Mouse (Mus musculus) brain, embryonic 14.5 days (tissue): ENCODE results near the gene Nod1. TPM values are rescaled to one million over a fixed set of nuclear protein-coding genes. Genes with fewer than 3 reads are reported as not detected.
"Not testable (repeated sequence)": the region's sequence is repeated elsewhere in the genome, so short reads cannot be mapped to it uniquely, and the experiment has no call there.

Experiments
- DNase-seq: peaks from one replicate; pipeline ENCODE4 v3.0.0-alpha.2; 2011; ENCODE audit warnings: low read depth
- CTCF ChIP-seq: fragments of 200-500 bp; IDR thresholded peaks from 2 replicates; pipeline ENCODE4 v1.5.1; 2012; ENCODE audit warnings: inconsistent platforms, mild to moderate bottlenecking, moderate library complexity, borderline replicate concordance; ENCODE audit not compliant: insufficient read depth, insufficient read length; ENCODE audit errors: extremely low read depth
- POLR2A ChIP-seq: fragments of 200-500 bp; IDR thresholded peaks from 2 replicates; pipeline ENCODE4 v1.6.1; 2012; ENCODE audit warnings: mild to moderate bottlenecking, inconsistent platforms, borderline replicate concordance; ENCODE audit not compliant: poor library complexity, insufficient read depth, insufficient read length, severe bottlenecking; ENCODE audit errors: extremely low read depth
- polyA plus RNA-seq: library from polyadenylated mRNA; depleted of rRNA; stranded (reverse); fragments of >200 nt; gene quantifications from 2 replicates; pipeline ENCODE4 v1.2.3, GENCODE M21; 2012

Gene Nod1
- polyA plus RNA-seq, 1 experiment: 3.9 TPM

DNA sequence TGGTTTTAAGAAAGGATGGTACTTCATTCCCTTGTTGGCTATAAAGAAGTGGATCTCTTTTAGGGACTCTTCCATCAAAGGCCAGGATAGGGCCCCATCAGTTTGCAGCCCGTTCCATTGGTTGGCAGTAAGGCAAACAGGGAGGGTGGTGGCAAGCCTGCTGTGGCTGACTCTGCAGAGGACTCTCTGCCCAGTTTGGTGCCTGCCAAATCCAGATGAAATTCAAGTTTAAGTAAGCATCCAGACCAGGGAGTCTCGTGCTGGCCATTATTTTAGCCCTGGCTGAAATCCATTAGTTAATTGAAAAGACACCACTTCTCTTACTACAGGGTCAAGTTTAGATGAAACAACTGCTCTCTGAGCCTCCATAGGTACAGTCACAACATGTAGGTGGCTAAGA is 2.6 kb downstream of the Nod1 start:
- DNase-seq: no peak
- no peak for TF ChIP-seq CTCF
- no peak for TF ChIP-seq POLR2A

DNA sequence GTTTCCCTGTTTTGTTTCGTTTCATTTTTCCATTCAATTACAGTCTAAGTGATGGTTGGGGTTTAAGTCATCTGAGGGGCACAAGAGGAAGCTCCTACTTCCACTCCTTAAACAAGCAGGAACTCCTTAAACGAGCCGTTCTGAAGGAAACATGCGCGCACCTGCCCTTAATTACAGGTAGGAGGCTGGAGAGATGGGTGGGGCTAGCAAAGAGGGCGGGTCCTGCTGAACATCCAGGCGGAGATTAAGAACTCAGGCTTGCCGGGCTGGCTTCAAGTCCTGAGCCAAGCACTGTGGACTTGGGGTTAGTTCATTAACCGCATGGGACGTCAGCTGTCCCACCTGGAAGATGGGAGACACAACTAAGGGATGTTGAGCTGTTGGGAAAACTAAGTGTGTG is 4.8 kb downstream of the Nod1 start:
- TF ChIP-seq CTCF (no peak), POLR2A (no peak)
- DNase-seq: no peak

DNA sequence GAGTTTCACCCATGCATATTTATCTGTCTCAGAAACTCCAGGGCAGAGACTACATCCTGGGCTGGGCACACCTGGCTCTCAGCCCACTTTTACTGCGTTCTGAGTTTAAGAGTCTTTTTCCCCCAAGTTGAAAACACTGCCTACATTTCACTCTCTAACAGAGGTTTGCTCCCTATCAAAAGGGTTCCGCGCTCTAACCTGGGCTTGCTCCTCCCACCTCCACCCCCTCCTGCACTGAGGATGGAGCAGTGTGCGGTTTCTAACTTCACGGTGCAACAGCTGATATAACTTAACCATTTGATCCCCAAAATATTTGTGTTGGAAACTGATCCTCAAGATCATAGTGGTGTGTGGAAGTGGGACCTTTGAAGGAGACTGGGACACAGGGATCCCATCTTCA is 7.2 kb downstream of the Nod1 start:
- no peak for DNase-seq
- TF ChIP-seq CTCF (no peak), POLR2A (no peak)

DNA sequence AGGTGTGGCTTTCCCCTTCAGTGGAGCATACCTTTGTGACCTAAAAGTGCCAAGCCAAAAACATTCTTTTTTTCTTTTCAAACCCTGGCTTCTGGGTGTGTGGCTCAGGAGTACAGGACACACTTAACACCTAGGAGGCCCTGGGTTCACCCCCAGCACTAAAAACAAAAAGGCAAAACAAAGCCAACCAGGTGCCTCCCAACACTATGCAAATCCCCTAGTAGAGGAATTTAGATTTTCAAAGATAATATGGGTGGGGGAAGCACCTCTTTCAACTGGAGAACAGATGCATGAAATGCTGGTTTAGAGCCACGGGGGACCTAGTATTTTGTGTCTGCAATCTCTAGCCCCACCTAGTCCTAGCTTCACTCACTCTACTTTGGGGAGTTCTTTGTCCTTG is 7.7 kb downstream of the Nod1 start:
- TF ChIP-seq CTCF: no peak
- TF ChIP-seq POLR2A: no peak
- no peak for DNase-seq

DNA sequence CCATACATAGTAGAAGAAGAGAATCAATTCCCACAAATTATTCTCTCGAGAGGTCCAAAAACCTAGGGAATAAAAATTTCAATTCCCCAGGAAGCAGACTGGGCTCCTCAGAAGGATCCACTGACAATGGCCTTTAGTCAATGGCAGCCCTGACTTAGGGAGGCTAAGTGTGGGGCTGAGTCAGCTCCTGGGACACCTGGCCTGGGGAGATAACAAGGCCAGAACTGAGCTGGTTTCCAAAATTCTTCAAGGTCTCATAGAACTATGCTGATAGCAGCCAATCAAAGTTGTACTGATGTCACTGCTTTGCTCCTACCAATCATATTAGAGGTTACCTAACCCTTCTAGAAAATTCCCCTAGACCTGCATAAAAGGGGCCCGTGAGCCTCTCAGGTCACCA is 8.8 kb downstream of the Nod1 start:
- no peak for DNase-seq
- TF ChIP-seq CTCF (no peak), POLR2A (no peak)

DNA sequence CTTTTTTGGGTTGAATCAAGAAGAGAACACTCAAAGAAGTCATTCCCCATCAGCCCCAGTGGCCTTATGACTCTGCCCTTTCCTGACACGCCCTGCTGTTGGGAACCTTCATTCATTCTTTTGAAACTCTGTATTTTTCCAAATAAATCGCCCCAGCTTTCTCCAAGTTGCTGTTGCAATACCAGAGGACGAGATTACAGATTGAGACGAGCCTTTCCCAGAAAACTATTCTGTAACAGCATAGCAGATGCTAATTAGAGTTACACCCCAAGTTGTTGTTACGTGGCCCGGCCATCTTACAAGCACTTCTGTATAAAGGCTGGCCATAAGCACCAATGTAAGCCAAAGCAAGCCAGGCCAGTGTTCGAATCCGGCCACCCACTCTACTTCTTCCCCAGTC is 14.8 kb downstream of the Nod1 start:
- DNase-seq: no peak
- TF ChIP-seq POLR2A (no peak), CTCF (no peak)

DNA sequence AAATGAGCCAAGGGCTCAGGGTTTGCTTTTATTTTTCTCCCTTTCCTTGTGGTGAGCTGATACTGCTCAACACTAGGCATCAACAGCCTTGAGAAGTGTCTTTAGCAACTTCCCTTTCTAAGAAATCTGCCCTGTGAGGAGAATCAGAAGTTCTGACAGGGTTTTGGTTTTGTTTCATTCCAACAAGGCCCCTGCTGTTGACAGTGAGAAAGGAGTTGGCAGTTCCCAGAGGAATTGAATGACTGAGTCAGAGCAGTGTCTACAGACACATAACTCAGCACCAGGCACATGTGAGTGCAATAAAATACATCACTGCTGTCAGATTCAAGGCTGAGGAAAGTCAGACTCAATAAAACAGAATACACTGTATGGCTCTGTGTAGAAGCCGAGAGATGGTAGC is 16.0 kb downstream of the Nod1 start:
- no peak for TF ChIP-seq CTCF
- TF ChIP-seq POLR2A: no peak
- no peak for DNase-seq

DNA sequence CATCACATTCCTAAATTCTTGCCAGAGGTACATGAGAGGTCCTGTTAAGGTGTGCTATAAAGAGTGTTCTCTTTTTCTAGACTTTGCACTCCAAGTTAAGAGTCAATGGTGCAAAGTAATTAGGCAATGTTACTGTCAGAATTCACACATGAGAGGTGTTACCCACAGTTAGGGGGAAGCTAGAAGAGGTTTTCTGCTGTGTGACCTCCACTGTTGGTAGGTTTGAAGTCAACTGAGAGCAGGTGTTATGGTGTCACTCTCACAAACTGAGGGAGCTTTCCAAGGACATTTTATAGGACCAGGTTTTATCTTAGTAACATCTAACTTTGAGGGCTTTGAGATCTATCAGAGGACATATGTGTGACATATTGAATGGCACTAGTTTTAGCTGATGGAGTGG is 16.5 kb downstream of the Nod1 start:
- DNase-seq: no peak
- TF ChIP-seq CTCF (no peak), POLR2A (no peak)

DNA sequence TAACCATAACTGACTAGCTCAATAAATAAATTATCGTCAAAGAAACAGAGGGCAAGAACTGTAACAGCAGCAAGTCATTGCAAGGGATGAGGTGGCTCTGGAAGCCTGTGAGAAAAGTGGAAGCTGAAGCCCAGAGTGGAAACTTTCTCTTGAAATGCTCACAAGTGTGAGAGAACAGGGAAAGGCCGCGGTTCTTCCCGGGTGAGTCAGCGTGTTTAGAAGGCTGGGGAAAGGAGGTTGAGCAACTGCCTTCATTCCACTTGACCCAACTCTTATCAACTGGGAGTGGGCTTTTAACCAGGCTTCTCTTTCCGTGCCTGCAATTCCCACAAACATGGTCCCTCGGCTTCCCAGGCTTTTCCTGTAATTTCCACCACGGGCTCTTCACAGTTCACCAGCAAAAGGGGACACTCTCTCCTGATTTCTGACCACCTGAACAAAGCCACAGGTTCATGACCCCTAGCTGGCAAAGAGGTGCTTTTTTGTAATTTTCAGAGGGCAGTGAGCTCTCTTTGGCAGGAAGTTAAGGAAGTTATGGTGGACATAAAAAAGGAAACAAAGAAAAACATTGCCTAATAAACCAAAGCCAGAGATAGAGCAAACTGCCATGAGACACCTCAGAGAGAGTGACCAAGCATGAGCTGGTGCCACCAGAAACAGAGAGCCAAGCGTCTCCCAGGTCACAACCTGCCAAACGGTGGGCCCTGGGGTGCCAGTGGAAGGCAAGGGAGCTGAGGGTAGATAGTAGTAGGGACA is 17.6 kb downstream of the Nod1 start:
- no peak for TF ChIP-seq POLR2A
- TF ChIP-seq CTCF: no peak
- DNase-seq: no peak

DNA sequence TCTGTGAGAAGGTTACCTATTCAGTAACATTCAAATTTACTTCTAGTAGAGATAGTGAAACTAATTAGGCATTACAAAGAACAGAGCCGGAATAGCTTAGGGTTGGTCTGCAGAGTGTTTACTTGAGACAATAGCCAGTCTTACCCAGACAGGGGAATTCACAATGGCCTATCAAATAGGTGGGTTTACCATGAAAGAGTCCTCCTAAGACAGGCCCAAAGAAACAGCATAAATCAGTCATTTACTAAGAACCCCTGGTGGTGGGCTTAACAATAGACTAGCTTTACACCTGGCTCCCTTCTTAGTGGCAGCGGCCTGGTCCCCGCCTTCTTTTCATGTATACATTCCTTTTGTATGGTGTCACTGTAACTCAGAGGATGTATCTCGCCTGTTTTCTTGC is 19.0 kb downstream of the Nod1 start:
- DNase-seq: not testable (repeated sequence)

DNA sequence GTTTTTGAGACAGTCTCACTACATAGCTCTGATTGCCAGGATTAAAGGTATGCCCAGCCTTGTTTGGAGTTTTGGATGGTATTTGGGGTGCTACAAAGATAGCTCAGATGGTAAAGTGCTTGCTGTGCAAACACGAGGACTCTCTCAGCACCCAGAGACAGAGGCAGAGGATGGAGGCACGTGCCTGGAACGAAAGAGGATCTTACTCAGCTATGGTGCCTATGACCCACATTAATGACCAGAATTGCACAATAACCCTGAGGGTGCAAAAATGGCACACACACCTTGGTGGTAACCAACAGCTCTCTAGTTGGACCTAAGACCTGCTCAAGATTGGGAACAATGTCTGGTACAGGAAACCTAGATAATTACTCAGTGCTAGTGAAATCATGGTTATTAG is 19.9 kb downstream of the Nod1 start:
- TF ChIP-seq POLR2A (no peak), CTCF (no peak)
- no peak for DNase-seq

DNA sequence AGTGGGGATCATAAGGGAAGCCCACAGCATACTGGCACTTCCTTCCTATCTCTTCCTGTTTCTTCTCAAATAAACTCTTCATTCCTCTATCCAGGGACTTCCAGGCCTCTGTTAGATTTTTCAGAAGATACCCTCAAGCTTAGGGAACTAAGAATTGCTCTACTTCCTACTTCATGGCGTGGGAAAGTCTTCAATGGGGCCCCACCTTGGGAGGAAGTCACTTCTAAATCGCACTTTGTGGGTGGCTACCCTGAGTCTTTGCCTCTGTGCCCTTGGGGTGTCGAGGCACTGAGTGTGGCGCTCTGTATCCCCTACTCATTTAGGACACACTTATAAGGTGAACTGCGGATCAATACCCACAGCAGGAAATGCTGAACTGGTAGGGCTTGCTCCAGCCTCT is 23.7 kb downstream of the Nod1 start:
- no peak for TF ChIP-seq CTCF
- no peak for TF ChIP-seq POLR2A
- DNase-seq: no peak

DNA sequence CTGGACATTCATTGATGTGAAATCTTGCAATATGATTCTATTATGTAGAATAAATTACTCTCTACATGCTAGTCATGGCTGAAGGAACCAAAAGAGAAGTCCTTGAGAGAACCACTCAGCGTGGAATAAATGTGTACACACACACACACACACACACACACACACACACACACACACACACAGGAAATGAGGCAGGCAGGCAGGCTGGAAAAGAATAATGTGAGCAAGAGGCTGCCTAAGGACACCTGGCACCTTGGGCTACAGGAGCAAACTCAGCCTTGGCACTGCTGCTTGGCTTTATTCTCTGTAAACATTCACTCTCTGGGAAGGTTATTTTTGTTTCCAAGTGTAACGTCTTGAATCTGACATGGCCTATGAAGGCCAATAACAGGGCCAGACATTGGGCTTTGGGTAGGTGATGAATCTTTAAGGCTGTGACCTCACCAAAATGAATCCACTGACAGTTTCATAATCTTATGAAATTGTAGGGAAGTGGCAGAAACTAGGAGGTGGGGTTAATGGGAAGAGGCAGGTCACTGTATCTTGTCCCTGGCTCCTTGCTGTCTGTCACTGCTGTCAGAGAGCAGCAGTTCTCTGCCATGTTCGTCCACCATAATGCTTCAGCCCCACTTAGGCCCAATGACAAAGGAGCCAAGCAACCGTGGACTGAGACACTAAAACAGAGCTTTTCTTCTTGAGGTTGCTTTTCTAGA is 26.0 kb downstream of the Nod1 start:
- TF ChIP-seq CTCF (no peak), POLR2A (no peak)
- DNase-seq: no peak

DNA sequence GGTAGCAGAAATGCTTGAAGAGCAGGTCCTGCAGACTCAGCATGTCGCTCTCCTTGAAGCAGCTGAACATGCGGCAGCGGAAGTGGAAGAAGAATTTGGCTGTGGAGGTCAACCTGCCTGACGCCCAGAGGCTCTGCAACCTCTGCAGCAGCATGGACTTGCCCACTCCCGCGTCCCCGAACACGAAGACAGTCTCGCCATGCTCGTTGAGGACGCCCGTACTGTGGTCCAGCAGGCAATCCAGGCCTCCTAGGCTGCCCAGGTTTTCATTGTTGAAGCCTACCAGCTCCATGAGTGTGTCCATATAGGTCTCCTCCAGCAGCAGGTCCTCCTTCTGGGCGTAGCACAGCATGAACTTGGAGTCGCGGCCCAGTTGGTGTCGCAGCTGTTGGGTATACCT is 27.9 kb downstream of the Nod1 start:
- TF ChIP-seq CTCF (no peak), POLR2A (no peak)
- no peak for DNase-seq
